Mouse (Mus musculus) midbrain, embryonic 12.5 days (tissue): ENCODE measurements around the gene Casp2. TPM values are rescaled to one million over a fixed set of nuclear protein-coding genes. Genes with fewer than 3 reads are reported as not detected.

Experiments
- ATAC-seq: fragments of 200-750 bp; cut with Nextera tagmentation; 2 replicates; pipeline ENCODE4 v1.8.0; 2017; ENCODE audit warnings: low read depth, moderate TSS enrichment, moderate library complexity; ENCODE audit not compliant: low FRiP score
- H3K27ac ChIP-seq: fragments of 300-500 bp; sonication (generic); replicated peaks from 2 replicates; pipeline ENCODE4 v1.5.1; 2016; ENCODE audit warnings: mild to moderate bottlenecking
- H3K27me3 ChIP-seq: fragments of 300-500 bp; sonication (generic); 2 replicates; pipeline ENCODE4 v1.6.1; 2016; ENCODE audit warnings: mild to moderate bottlenecking
- H3K36me3 ChIP-seq: fragments of 300-500 bp; sonication (generic); 2 replicates; pipeline ENCODE4 v1.6.1; 2016
- H3K4me1 ChIP-seq: fragments of 300-500 bp; sonication (generic); 2 replicates; pipeline ENCODE4 v1.6.1; 2016
- H3K4me2 ChIP-seq: fragments of 300-500 bp; sonication (generic); replicated peaks from 2 replicates; pipeline ENCODE4 v1.6.1; 2016; ENCODE audit warnings: mild to moderate bottlenecking, moderate library complexity
- H3K4me3 ChIP-seq: fragments of 300-500 bp; sonication (generic); 2 replicates; pipeline ENCODE4 v1.5.1; 2016; ENCODE audit warnings: mild to moderate bottlenecking
- H3K9ac ChIP-seq: fragments of 300-500 bp; sonication (generic); replicated peaks from 2 replicates; pipeline ENCODE4 v1.6.1; 2016; ENCODE audit warnings: mild to moderate bottlenecking, moderate library complexity
- H3K9me3 ChIP-seq: fragments of 300-500 bp; sonication (generic); 2 replicates; pipeline ENCODE4 v1.6.1; 2016; ENCODE audit warnings: mild to moderate bottlenecking
- WGBS: fragments of 180-500 bp; shearing (Covaris S2); methylation state at CpG from one replicate; pipeline ENCODE4 v1.1.7; 2016; 5-methylcytosine and 5-hydroxymethylcytosine counted together
- polyA plus RNA-seq: library from polyadenylated mRNA; unstranded; fragments of >200 nt; fragmentation: Nextera tagmentation; extraction: Ambion mirVana; gene quantifications from 2 replicates; pipeline ENCODE4 v1.2.1, GENCODE M21; 2016

Gene Casp2
- polyA plus RNA-seq, 1 experiment from 2014 or later = 79.5 TPM

- no peaks in the 10 kb centered on the region for H3K36me3 ChIP-seq
These were observed 61.7 kb downstream of the Casp2 start for GRCm38 (mm10) chr6:42326509-42326908.

GRCm38 (mm10) chr6:42328757-42329156, 64.0 kb downstream of the Casp2 start:
- Histone ChIP-seq H3K27me3 (peaks cover 5% of the 10 kb centered on the region; the same call in 1 of the 2 replicates), H3K9me3 (no peaks in the 10 kb centered on the region), H3K4me1 (peaks cover 5% of the 10 kb centered on the region; the same call in 1 of the 2 replicates), H3K4me3 (no peak overlapping the region), H3K9ac (no peak overlapping the region), H3K4me2 (no peak overlapping the region), H3K36me3 (no peaks in the 10 kb centered on the region), H3K27ac (no peak overlapping the region)
- no peak for ATAC-seq
- 82% methylated on average over 3 of the region's 3 CpGs for WGBS

More at GRCm38 (mm10) chr6:42326509-42326908, 61.7 kb downstream of the Casp2 start:
- Histone ChIP-seq H3K27me3 (peaks cover 17% of the 10 kb centered on the region), H3K4me1 (peaks cover 15% of the 10 kb centered on the region), H3K4me3 (no peak overlapping the region), H3K4me2 (no peak overlapping the region), H3K27ac (no peak overlapping the region), H3K9me3 (no peaks in the 10 kb centered on the region), H3K9ac (no peak overlapping the region)
- WGBS = 83% methylated on average over 3 of the region's 3 CpGs
- no peak for ATAC-seq

- no peaks in the 10 kb centered on the region for H3K36me3 ChIP-seq
- H3K27ac ChIP-seq = no peak overlapping the region
- no peak for ATAC-seq
- 76% methylated on average over 3 of the region's 3 CpGs for WGBS
- H3K4me2 ChIP-seq = no peak overlapping the region
- peaks cover 5% of the 10 kb centered on the region; the same call in 1 of the 2 replicates for H3K27me3 ChIP-seq
- H3K4me3 ChIP-seq = no peak overlapping the region
- 0 out of 2 replicates have a peak, but pooled peaks cover 3% of the 10 kb centered on the region for H3K4me1 ChIP-seq
- H3K9ac ChIP-seq = no peak overlapping the region
- H3K9me3 ChIP-seq = no peaks in the 10 kb centered on the region
These were observed 65.4 kb downstream of the Casp2 start for GRCm38 (mm10) chr6:42330216-42330615.

GRCm38 (mm10) chr6:42330946-42331345, 66.2 kb downstream of the Casp2 start:
- Histone ChIP-seq H3K4me2 (no peak overlapping the region), H3K9ac (no peak overlapping the region), H3K27me3 (peaks cover 5% of the 10 kb centered on the region; the same call in 1 of the 2 replicates), H3K9me3 (no peaks in the 10 kb centered on the region), H3K27ac (no peak overlapping the region), H3K4me3 (no peak overlapping the region), H3K4me1 (no peaks in the 10 kb centered on the region), H3K36me3 (no peaks in the 10 kb centered on the region)
- ATAC-seq = no peak
- 94% methylated on average over 3 of the region's 3 CpGs for WGBS

Other genes starting within 250 kb of the Casp2 start
- not detected in 2 replicates for gene Sva, start 226.6 kb upstream of the Casp2 start, polyA plus RNA-seq
- gene Tas2r139, start 124.0 kb upstream of the Casp2 start, polyA plus RNA-seq = not detected in 2 replicates
- gene Tas2r144, start 49.7 kb upstream of the Casp2 start, polyA plus RNA-seq = not detected in 2 replicates
- 10.4 and 11.4 TPM in 2 replicates for gene Gstk1, start 19.1 kb upstream of the Casp2 start, polyA plus RNA-seq
- 0.26 TPM in 1 of 2 replicates, not detected in the other for gene Tmem139, start 3.0 kb upstream of the Casp2 start, polyA plus RNA-seq
- 1.3 and 1.8 TPM in 2 replicates for gene Clcn1, start 21.7 kb downstream of the Casp2 start, polyA plus RNA-seq
- 4.2 and 4.9 TPM in 2 replicates for gene Fam131b, start 59.7 kb downstream of the Casp2 start, polyA plus RNA-seq
- gene Zyx, start 84.6 kb downstream of the Casp2 start, polyA plus RNA-seq = 66.7 and 71.5 TPM in 2 replicates
- 0.81 and 1.3 TPM in 2 replicates for gene Epha1, start 108.3 kb downstream of the Casp2 start, polyA plus RNA-seq
- gene Tas2r143, start 135.3 kb downstream of the Casp2 start, polyA plus RNA-seq = not detected in 2 replicates
- gene Tas2r135, start 140.4 kb downstream of the Casp2 start, polyA plus RNA-seq = not detected in 2 replicates
- not detected in 2 replicates for gene Tas2r126, start 169.6 kb downstream of the Casp2 start, polyA plus RNA-seq
- not detected in 2 replicates for gene Olfr458, start 200.2 kb downstream of the Casp2 start, polyA plus RNA-seq
- not detected in 2 replicates for gene Olfr457, start 211.3 kb downstream of the Casp2 start, polyA plus RNA-seq
- not detected in 2 replicates for gene Olfr456, start 222.2 kb downstream of the Casp2 start, polyA plus RNA-seq